Mouse (Mus musculus) kidney, postnatal 36 days (tissue): ENCODE results near the gene Gpr152.

Experiments used
- DNase-seq, 2 experiments: peaks; one replicate each; pipeline ENCODE4 v3.0.0; 2021 to 2022; ENCODE audit warnings: mixed read lengths in 2 of 2

Gpr152 gene

GRCm38 (mm10) chr19:4175368-4175947, 35.9 kb downstream of the Gpr152 start, which contains the start of gene Carns1:
Carns1 (minus strand) TSS chr19:4175479.
- DNase-seq: no peak

- no peak for DNase-seq
Observed at GRCm38 (mm10) chr19:4180411-4180810, 40.8 kb downstream of the Gpr152 start.

- DNase-seq: peak; percentile 42 to 55
Observed at GRCm38 (mm10) chr19:4181892-4182291, 42.3 kb downstream of the Gpr152 start.

GRCm38 (mm10) chr19:4183689-4184088, 44.1 kb downstream of the Gpr152 start:
- no peak for DNase-seq

GRCm38 (mm10) chr19:4184976-4185975, 45.7 kb downstream of the Gpr152 start:
- DNase-seq: no peak

GRCm38 (mm10) chr19:4187303-4187702, 47.7 kb downstream of the Gpr152 start:
- no peak for DNase-seq

GRCm38 (mm10) chr19:4189051-4189620, 49.5 kb downstream of the Gpr152 start:
- DNase-seq: no peak

GRCm38 (mm10) chr19:4190831-4191334, 51.3 kb downstream of the Gpr152 start, which contains the start of gene Tbc1d10c:
Tbc1d10c (minus strand) TSS chr19:4191284.
- DNase-seq: no peak

GRCm38 (mm10) chr19:4191528-4192250, 52.1 kb downstream of the Gpr152 start, which contains the start of gene Ppp1ca:
Ppp1ca (plus strand) TSS chr19:4192065.
- DNase-seq: peak; percentile 95 to 99

GRCm38 (mm10) chr19:4192251-4192985, 52.8 kb downstream of the Gpr152 start:
- DNase-seq: no peak

GRCm38 (mm10) chr19:4193129-4193528, 53.5 kb downstream of the Gpr152 start:
- DNase-seq: no peak

- no peak for DNase-seq
Observed at GRCm38 (mm10) chr19:4194021-4194724, 54.6 kb downstream of the Gpr152 start.

- DNase-seq: peak; percentile 33 to 48
Observed at GRCm38 (mm10) chr19:4194776-4195650, 55.4 kb downstream of the Gpr152 start.
